Mouse (Mus musculus): ENCODE data around the gene Elovl5. TPM values are rescaled to one million over a fixed set of nuclear protein-coding genes. Genes with fewer than 3 reads are reported as not detected.

Elovl5 gene
- total RNA-seq, 2 experiments from 2014 or later = 44.9 to 54.1 TPM

- no peak for DNase-seq
- intact Hi-C loops (cut with DNase I) = no loop called here
These were observed 33.8 kb downstream of the Elovl5 start for GRCm38 (mm10) chr9:77950841-77951475.

GRCm38 (mm10) chr9:77951971-77952370 is 34.8 kb downstream of the Elovl5 start:
- DNase-seq = no peak
- intact Hi-C loops (cut with DNase I) = no loop called here

- intact Hi-C loops (cut with DNase I) = no loop called here
- no peak for DNase-seq
These were observed 35.9 kb downstream of the Elovl5 start for GRCm38 (mm10) chr9:77953053-77953452.

- DNase-seq = no peak
- intact Hi-C loops (cut with DNase I) = no loop called here
These were observed 37.3 kb downstream of the Elovl5 start for GRCm38 (mm10) chr9:77954496-77954895.

GRCm38 (mm10) chr9:77954981-77955380 is 37.8 kb downstream of the Elovl5 start:
- intact Hi-C loops (cut with DNase I) = no loop called here
- DNase-seq = no peak

- no peak for DNase-seq
- intact Hi-C loops (cut with DNase I) = no loop called here
These were observed 38.3 kb downstream of the Elovl5 start for GRCm38 (mm10) chr9:77955511-77955910.

- intact Hi-C loops (cut with DNase I) = no loop called here
- DNase-seq = no peak
These were observed 38.8 kb downstream of the Elovl5 start for GRCm38 (mm10) chr9:77955964-77956363.

- intact Hi-C loops (cut with DNase I) = no loop called here
- no peak for DNase-seq
These were observed 41.2 kb downstream of the Elovl5 start for GRCm38 (mm10) chr9:77958327-77958726.

GRCm38 (mm10) chr9:77959759-77960158 is 42.6 kb downstream of the Elovl5 start:
- intact Hi-C loops (cut with DNase I) = no loop called here
- no peak for DNase-seq

GRCm38 (mm10) chr9:77961350-77961749 is 44.2 kb downstream of the Elovl5 start:
- intact Hi-C loops (cut with DNase I) = no loop called here

GRCm38 (mm10) chr9:77964084-77964483 is 46.9 kb downstream of the Elovl5 start:
- intact Hi-C loops (cut with DNase I) = no loop called here
- DNase-seq = no peak

More at GRCm38 (mm10) chr9:77961350-77961749, 44.2 kb downstream of the Elovl5 start:
- no peak for DNase-seq

- intact Hi-C loops (cut with DNase I) = no loop called here
- no peak for DNase-seq
These were observed 48.1 kb downstream of the Elovl5 start for GRCm38 (mm10) chr9:77965287-77965686.

GRCm38 (mm10) chr9:77965768-77966552 is 48.8 kb downstream of the Elovl5 start:
- no peak for DNase-seq
- intact Hi-C loops (cut with DNase I) = no loop called here

- DNase-seq = no peak
- intact Hi-C loops (cut with DNase I) = no loop called here
These were observed 49.7 kb downstream of the Elovl5 start for GRCm38 (mm10) chr9:77966861-77967260.

GRCm38 (mm10) chr9:77967584-77968163 is 50.5 kb downstream of the Elovl5 start:
- intact Hi-C loops (cut with DNase I) = no loop called here
- DNase-seq = no peak

GRCm38 (mm10) chr9:77969192-77969953 is 52.2 kb downstream of the Elovl5 start:
- no peak for DNase-seq
- intact Hi-C loops (cut with DNase I) = no loop called here

GRCm38 (mm10) chr9:77979000-77979399 is 61.8 kb downstream of the Elovl5 start:
- DNase-seq = peak in 1 of 2 experiments; percentile 28
- intact Hi-C loops (cut with DNase I) = no loop called here

- intact Hi-C loops (cut with DNase I) = no loop called here
- DNase-seq = no peak
These were observed 65.5 kb downstream of the Elovl5 start for GRCm38 (mm10) chr9:77982616-77983015.

GRCm38 (mm10) chr9:77983521-77983920 is 66.4 kb downstream of the Elovl5 start:
- intact Hi-C loops (cut with DNase I) = no loop called here
- DNase-seq = no peak

GRCm38 (mm10) chr9:77986153-77986795 is 69.1 kb downstream of the Elovl5 start:
- intact Hi-C loops (cut with DNase I) = no loop called here
- DNase-seq = peak; percentile 32 to 68

All from heart, postnatal 14 days (tissue).